Mouse (Mus musculus) stomach, embryonic 15.5 days (tissue): ENCODE results near the gene Rgl1. TPM values are rescaled to one million over a fixed set of nuclear protein-coding genes. Genes with fewer than 3 reads are reported as not detected.

ENCODE experiments used
- ATAC-seq: fragments of 200-750 bp; cut with Nextera tagmentation; 2 replicates; pipeline ENCODE4 v1.8.0; 2017; ENCODE audit warnings: low read depth, moderate number of reproducible peaks, moderate TSS enrichment; ENCODE audit not compliant: insufficient read depth, low FRiP score
- H3K27ac ChIP-seq: fragments of 300-500 bp; sonication (generic); 2 replicates; pipeline ENCODE4 v1.5.1; 2015; ENCODE audit warnings: mild to moderate bottlenecking, inconsistent platforms
- H3K27me3 ChIP-seq: fragments of 300-500 bp; sonication (generic); replicated peaks from 2 replicates; pipeline ENCODE4 v1.6.1; 2015; ENCODE audit warnings: inconsistent platforms
- H3K36me3 ChIP-seq: fragments of 300-500 bp; sonication (generic); 2 replicates; pipeline ENCODE4 v1.6.1; 2015; ENCODE audit warnings: inconsistent platforms
- H3K4me1 ChIP-seq: fragments of 300-500 bp; sonication (generic); 2 replicates; pipeline ENCODE4 v1.6.1; 2015; ENCODE audit warnings: inconsistent platforms
- H3K4me2 ChIP-seq: fragments of 300-500 bp; sonication (generic); 2 replicates; pipeline ENCODE4 v1.6.1; 2015; ENCODE audit warnings: mild to moderate bottlenecking, inconsistent platforms
- H3K4me3 ChIP-seq: fragments of 300-500 bp; sonication (generic); replicated peaks from 2 replicates; pipeline ENCODE4 v1.5.1; 2015; ENCODE audit warnings: inconsistent platforms
- H3K9ac ChIP-seq: fragments of 300-500 bp; sonication (generic); 2 replicates; pipeline ENCODE4 v1.6.1; 2015; ENCODE audit warnings: inconsistent platforms
- H3K9me3 ChIP-seq: fragments of 300-500 bp; sonication (generic); 2 replicates; pipeline ENCODE4 v1.6.1; 2016; ENCODE audit warnings: inconsistent platforms
- WGBS: fragments of 180-500 bp; shearing (Covaris S2); methylation state at CpG from one replicate; pipeline ENCODE4 v1.1.7; 2015; 5-methylcytosine and 5-hydroxymethylcytosine counted together
- polyA plus RNA-seq: library from polyadenylated mRNA; unstranded; fragments of >200 nt; fragmentation: Nextera tagmentation; extraction: Ambion mirVana; gene quantifications from 2 replicates; pipeline ENCODE4 v1.2.1, GENCODE M21; 2015

Rgl1 gene
- polyA plus RNA-seq, 1 experiment from 2014 or later = 41.7 TPM

GRCm38 (mm10) chr1:152607765-152608164 lies 158.4 kb downstream of the Rgl1 start:
- no peak for ATAC-seq
- no peak overlapping the region for H3K4me3 ChIP-seq
- WGBS = 76% methylated on average over 14 of the region's 14 CpGs
- H3K27me3 ChIP-seq = no peaks in the 10 kb centered on the region
- H3K9me3 ChIP-seq = no peaks in the 10 kb centered on the region
- peaks cover 16% of the 10 kb centered on the region for H3K4me1 ChIP-seq
- H3K36me3 ChIP-seq = 0 out of 2 replicates have a peak, but pooled peaks cover 3% of the 10 kb centered on the region
- no peak overlapping the region for H3K4me2 ChIP-seq
- no peak overlapping the region for H3K27ac ChIP-seq
- no peak overlapping the region for H3K9ac ChIP-seq

DNA sequence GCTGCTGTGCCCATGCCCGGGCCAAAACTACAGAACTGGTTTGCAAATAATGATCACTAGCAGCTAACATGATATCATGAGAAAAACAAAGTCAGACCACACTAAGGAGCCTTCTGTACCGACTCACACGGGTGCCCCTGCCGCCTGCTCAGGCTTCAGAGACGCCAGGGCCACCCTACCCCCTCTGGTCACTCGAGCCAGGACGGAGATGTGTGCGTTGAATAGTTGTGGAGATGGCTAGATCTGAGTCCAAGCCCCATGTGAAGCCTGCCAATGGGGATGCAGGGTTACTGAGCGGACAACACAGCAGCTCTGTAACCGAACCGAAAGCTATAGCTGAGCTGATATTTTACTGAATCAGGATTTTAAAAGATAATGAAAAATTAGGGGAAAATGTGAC lies 159.4 kb downstream of the Rgl1 start:
- Histone ChIP-seq H3K9me3 (no peaks in the 10 kb centered on the region), H3K4me1 (peaks cover 12% of the 10 kb centered on the region), H3K9ac (no peak overlapping the region), H3K4me3 (no peak overlapping the region), H3K36me3 (0 out of 2 replicates have a peak, but pooled peaks cover 3% of the 10 kb centered on the region), H3K4me2 (no peak overlapping the region), H3K27ac (no peak overlapping the region), H3K27me3 (no peaks in the 10 kb centered on the region)
- ATAC-seq = no peak
- 85% methylated on average over 11 of the region's 11 CpGs for WGBS

- 69% methylated on average over 5 of the region's 5 CpGs for WGBS
- no peak overlapping the region for H3K4me3 ChIP-seq
- H3K4me2 ChIP-seq = no peak overlapping the region
- peaks cover 12% of the 10 kb centered on the region for H3K4me1 ChIP-seq
- H3K36me3 ChIP-seq = 0 out of 2 replicates have a peak, but pooled peaks cover 3% of the 10 kb centered on the region
- H3K27me3 ChIP-seq = no peaks in the 10 kb centered on the region
- no peak overlapping the region for H3K9ac ChIP-seq
- no peak for ATAC-seq
- H3K27ac ChIP-seq = no peak overlapping the region
- H3K9me3 ChIP-seq = no peaks in the 10 kb centered on the region
Observed at GRCm38 (mm10) chr1:152605895-152606625, 160.1 kb downstream of the Rgl1 start.

DNA sequence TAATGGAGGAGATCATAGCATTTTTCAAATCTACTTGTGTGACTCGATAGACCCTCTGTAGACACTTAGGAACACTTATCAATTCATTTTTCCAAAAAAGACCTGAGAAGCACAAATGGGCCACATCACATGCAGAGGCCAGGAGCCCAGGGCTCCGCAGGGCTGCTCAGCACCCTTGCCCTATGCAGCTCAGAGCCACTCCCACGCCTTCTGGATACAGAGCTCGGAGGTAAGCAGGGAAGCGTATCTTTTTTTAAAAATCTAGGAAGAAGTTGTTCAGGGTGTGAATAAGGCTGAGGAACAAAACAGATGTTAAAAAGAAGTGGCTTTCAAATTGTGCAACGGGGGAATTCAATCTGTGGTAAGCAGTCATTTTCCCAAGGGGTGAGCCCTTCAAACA lies 162.0 kb downstream of the Rgl1 start:
- no peak overlapping the region for H3K9ac ChIP-seq
- no peaks in the 10 kb centered on the region; the same call in 1 of the 2 replicates for H3K4me1 ChIP-seq
- 74% methylated on average over 6 of the region's 6 CpGs for WGBS
- no peaks in the 10 kb centered on the region for H3K9me3 ChIP-seq
- 0 out of 2 replicates have a peak, but pooled peaks cover 3% of the 10 kb centered on the region for H3K36me3 ChIP-seq
- H3K27ac ChIP-seq = no peak overlapping the region
- ATAC-seq = no peak
- H3K4me3 ChIP-seq = no peak overlapping the region
- H3K27me3 ChIP-seq = no peaks in the 10 kb centered on the region
- no peak overlapping the region for H3K4me2 ChIP-seq

- Histone ChIP-seq H3K4me2 (no peak overlapping the region), H3K9me3 (no peaks in the 10 kb centered on the region), H3K36me3 (0 out of 2 replicates have a peak, but pooled peaks cover 3% of the 10 kb centered on the region), H3K4me1 (no peaks in the 10 kb centered on the region; the same call in 1 of the 2 replicates), H3K27me3 (no peaks in the 10 kb centered on the region), H3K9ac (no peak overlapping the region), H3K27ac (no peak overlapping the region), H3K4me3 (no peak overlapping the region)
- WGBS = 86% methylated on average over 9 of the region's 9 CpGs
- no peak for ATAC-seq
Observed at GRCm38 (mm10) chr1:152603628-152604027, 162.5 kb downstream of the Rgl1 start.

DNA sequence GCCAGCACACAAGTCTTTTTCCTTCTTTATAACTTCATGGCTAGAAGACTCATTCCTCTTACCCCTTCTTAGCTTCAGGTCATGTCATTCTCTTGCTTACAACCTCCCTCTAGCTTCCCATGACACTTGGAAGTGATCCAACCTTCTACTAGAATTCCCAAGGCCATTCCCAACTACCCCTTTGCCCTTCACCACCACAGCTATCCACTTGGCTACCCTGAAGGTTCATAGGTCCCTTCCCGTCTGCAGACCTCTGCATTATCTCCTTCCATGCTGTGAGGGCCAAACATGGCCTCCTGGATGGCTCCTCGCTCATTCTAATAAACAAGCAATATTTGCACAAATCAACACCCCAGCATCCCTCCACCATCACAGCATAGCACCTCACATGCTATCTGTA lies 165.7 kb downstream of the Rgl1 start:
- 83% methylated on average over 2 of the region's 2 CpGs for WGBS
- H3K4me1 ChIP-seq = no peaks in the 10 kb centered on the region
- no peak overlapping the region for H3K27ac ChIP-seq
- no peak overlapping the region for H3K9ac ChIP-seq
- H3K9me3 ChIP-seq = no peaks in the 10 kb centered on the region
- H3K27me3 ChIP-seq = no peaks in the 10 kb centered on the region
- H3K4me2 ChIP-seq = no peak overlapping the region
- no peak overlapping the region for H3K4me3 ChIP-seq
- no peaks in the 10 kb centered on the region for H3K36me3 ChIP-seq
- ATAC-seq = no peak

- H3K4me1 ChIP-seq = no peaks in the 10 kb centered on the region
- no peaks in the 10 kb centered on the region for H3K9me3 ChIP-seq
- 73% methylated on average over 8 of the region's 8 CpGs for WGBS
- H3K27ac ChIP-seq = no peak overlapping the region
- no peak overlapping the region for H3K4me2 ChIP-seq
- H3K9ac ChIP-seq = no peak overlapping the region
- H3K4me3 ChIP-seq = no peak overlapping the region
- no peaks in the 10 kb centered on the region for H3K27me3 ChIP-seq
- H3K36me3 ChIP-seq = no peaks in the 10 kb centered on the region
- no peak for ATAC-seq
Observed at GRCm38 (mm10) chr1:152599347-152599746, 166.8 kb downstream of the Rgl1 start.

- Histone ChIP-seq H3K27me3 (no peaks in the 10 kb centered on the region), H3K9me3 (no peaks in the 10 kb centered on the region), H3K4me1 (peaks cover 7% of the 10 kb centered on the region; the same call in 1 of the 2 replicates), H3K27ac (no peak overlapping the region), H3K4me2 (no peak overlapping the region), H3K9ac (no peak overlapping the region), H3K36me3 (no peaks in the 10 kb centered on the region), H3K4me3 (no peak overlapping the region)
- ATAC-seq = no peak
- 74% methylated on average over 5 of the region's 5 CpGs for WGBS
Observed at GRCm38 (mm10) chr1:152594690-152595089, 171.5 kb downstream of the Rgl1 start.

DNA sequence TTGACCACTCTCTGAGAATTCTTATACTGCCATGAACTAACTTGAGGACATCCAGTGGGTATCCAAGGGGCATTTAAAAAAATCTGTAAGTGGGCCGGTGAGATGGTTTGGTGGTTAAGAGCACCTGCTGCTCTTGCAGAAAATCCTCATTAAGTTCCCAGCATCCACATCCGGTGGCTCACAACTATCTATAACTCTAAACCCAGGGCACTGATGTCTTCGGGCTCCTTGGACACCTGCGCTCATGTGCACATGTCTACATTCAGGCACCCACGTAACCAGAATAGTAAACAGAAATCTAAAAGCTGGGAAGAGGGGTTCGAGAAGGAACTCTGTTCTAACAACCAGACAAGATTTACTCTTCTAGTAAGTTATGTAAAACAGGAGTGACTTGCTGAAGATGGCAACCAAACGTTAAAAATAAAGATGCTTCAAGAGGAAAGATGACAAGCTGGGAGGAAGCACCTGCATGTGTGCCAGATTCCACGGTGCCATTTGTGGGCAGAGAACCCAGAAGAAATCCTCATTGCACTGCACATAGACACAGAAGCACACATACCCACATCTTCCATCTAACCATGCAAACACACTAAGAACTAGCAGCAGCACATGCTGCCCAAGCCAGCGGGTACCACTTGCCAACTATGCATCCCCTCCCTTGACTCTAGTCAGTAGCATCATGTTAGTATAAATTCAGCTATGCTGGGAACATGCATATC lies 172.2 kb downstream of the Rgl1 start:
- no peak overlapping the region for H3K4me2 ChIP-seq
- WGBS = 84% methylated on average over 9 of the region's 9 CpGs
- H3K9me3 ChIP-seq = no peaks in the 10 kb centered on the region
- no peak for ATAC-seq
- no peak overlapping the region for H3K27ac ChIP-seq
- no peak overlapping the region for H3K9ac ChIP-seq
- no peaks in the 10 kb centered on the region for H3K36me3 ChIP-seq
- H3K4me3 ChIP-seq = no peak overlapping the region
- peaks cover 11% of the 10 kb centered on the region for H3K4me1 ChIP-seq
- H3K27me3 ChIP-seq = no peaks in the 10 kb centered on the region

DNA sequence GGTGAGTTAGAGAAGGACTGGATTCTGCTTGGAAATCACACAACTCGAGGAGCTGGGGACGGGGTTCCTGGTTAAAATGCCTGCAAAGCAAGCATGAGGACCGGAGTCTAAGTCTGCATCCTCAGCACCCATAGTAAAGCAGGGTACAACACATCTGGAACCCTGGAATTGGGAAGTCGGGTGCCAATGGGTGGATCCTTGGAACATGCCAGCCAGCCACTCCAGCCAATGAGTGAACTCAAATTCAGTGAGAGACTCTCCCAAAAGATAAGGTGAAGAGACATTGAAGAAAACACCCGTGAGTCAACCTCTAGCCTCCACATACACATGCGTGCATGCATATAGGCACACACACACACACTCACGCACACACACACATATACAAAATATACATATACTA lies 172.8 kb downstream of the Rgl1 start:
- H3K9ac ChIP-seq = no peak overlapping the region
- 92% methylated on average over 7 of the region's 7 CpGs for WGBS
- peak; percentile 36 for ATAC-seq
- peaks cover 11% of the 10 kb centered on the region for H3K4me1 ChIP-seq
- H3K4me3 ChIP-seq = no peak overlapping the region
- H3K27me3 ChIP-seq = no peaks in the 10 kb centered on the region
- H3K4me2 ChIP-seq = no peak overlapping the region
- H3K27ac ChIP-seq = no peak overlapping the region
- no peaks in the 10 kb centered on the region for H3K9me3 ChIP-seq
- H3K36me3 ChIP-seq = no peaks in the 10 kb centered on the region

DNA sequence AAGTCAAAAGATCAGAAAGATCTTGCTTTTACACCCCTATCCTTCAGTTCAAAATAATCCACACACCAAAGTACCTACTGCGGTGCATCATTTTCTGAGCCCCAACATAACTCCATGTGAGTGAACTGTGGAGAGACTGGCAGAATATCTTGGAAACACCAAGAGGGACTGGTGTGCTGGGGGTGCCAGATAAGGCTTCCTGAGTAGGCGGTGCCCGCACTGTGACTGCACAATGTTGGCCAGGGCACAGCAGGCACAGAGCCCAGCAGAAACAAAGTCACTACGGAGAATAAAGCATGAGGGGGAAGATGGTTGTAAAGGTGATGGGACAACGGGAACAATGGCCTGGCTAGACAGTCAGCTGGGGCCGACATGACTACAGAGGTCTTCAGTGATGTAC lies 173.5 kb downstream of the Rgl1 start:
- peak; percentile 93 for ATAC-seq
- H3K4me2 ChIP-seq = no peak overlapping the region

GRCm38 (mm10) chr1:152591746-152592498 lies 174.2 kb downstream of the Rgl1 start:
- 88% methylated on average over 13 of the region's 15 CpGs for WGBS
- Histone ChIP-seq H3K27me3 (no peaks in the 10 kb centered on the region), H3K4me3 (no peak overlapping the region), H3K36me3 (no peaks in the 10 kb centered on the region), H3K9ac (no peak overlapping the region), H3K4me2 (no peak overlapping the region), H3K9me3 (no peaks in the 10 kb centered on the region), H3K4me1 (peaks cover 11% of the 10 kb centered on the region), H3K27ac (no peak overlapping the region)
- ATAC-seq = peak; percentile 72

More for the DNA sequence above, 173.5 kb downstream of the Rgl1 start:
- peaks cover 11% of the 10 kb centered on the region for H3K4me1 ChIP-seq
- no peak overlapping the region for H3K27ac ChIP-seq
- no peaks in the 10 kb centered on the region for H3K9me3 ChIP-seq
- H3K4me3 ChIP-seq = no peak overlapping the region
- H3K27me3 ChIP-seq = no peaks in the 10 kb centered on the region
- WGBS = 83% methylated on average over 6 of the region's 6 CpGs
- no peak overlapping the region for H3K9ac ChIP-seq
- H3K36me3 ChIP-seq = no peaks in the 10 kb centered on the region
